Mouse (Mus musculus) hindlimb bud, embryonic 11.5 days (tissue): ENCODE measurements around the gene Cmtr2.

Experiments
- DNase-seq: peaks from one replicate; pipeline ENCODE4 v3.0.0-alpha.2; 2012; ENCODE audit warnings: low read depth, low spot score; ENCODE audit errors: extremely low spot score

Cmtr2 gene

DNA sequence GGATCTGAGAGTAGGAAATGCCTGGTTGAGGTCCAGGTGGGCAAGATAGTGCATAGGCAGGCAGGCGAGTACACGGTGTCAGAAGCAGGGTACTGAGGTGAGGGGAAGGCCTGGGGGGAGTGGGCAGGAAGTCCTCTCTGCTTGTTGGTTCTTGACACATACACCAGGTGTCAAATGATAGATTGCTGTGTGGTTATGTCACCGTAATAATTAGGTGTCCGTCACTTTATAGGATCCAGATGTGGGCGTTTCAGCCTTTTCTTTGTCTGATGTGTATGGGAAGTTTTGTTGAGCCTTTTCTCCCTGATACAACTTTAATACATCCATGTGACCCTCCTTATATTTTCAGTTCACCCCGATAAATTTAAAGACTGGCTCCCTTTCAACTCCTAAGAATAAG lies 31.8 kb downstream of the Cmtr2 start:
- DNase-seq, result peak; percentile 57

DNA sequence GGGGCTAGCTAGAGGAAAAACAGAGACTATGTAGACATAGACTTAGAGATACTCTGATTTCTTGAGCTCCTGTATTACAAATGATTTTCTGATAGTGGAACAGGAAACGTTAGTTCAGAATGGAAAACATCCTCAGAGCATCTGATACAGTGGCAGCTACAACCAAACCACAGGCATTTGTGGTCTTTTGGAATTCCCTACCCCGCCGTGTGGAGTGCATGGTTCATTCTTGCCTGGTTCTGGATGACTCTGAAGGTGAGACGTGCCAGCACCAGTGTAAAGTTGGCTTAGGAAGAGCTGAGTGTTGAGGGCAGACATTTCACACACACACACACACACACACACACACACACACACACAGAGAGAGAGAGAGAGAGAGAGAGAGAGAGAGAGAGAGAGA lies 38.5 kb downstream of the Cmtr2 start:
- DNase-seq, result no peak

DNA sequence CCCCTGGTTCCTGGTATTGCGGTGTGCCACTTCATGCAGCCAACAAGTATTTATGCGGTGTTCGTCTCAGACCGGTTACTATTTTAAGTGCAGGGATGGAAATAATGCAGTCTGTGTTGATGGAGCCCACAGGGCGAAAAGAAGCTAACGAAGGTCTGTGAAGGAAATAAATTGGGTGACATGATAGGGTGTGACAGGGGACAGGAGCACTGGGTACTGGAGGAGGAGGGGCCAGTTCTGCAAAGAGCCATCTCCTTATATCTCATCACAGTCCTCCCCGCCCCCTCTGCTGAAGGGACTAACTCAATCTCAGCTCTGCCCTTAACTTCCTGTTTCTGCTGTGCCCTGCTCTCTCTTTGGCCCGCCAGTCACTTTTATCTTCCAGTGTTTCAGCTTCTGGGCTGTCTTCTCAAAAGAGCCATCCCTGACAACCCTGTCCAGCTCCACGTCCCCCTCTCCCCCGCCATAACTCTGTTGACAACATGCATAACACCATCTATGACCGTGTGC lies 50.4 kb downstream of the Cmtr2 start:
- DNase-seq, result no peak

DNA sequence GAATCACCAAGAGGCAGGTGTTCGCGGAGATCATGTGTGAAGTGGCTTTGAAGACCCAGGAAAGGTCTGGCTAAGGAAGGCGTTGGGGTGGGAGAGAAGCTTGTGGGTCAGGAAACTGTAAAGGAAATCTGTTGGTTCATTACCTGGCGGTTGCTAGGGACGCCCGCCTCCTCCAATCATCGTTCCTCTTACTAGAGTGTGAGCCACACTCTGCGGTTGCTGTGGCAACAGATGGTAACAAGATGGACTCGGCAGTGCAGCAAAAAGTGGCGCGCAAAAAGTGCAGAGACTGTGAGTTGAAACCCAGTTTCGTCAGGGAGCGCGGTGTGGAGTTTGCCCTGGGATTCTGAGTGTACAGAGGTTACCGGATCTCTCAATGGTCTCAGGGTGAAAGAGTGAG lies 51.3 kb downstream of the Cmtr2 start, which contains the start of gene Hydin:
Gene Hydin, plus strand, starts transcription at position 237 of the 400 bp plus-strand sequence.
- DNase-seq, result peak; percentile 90

DNA sequence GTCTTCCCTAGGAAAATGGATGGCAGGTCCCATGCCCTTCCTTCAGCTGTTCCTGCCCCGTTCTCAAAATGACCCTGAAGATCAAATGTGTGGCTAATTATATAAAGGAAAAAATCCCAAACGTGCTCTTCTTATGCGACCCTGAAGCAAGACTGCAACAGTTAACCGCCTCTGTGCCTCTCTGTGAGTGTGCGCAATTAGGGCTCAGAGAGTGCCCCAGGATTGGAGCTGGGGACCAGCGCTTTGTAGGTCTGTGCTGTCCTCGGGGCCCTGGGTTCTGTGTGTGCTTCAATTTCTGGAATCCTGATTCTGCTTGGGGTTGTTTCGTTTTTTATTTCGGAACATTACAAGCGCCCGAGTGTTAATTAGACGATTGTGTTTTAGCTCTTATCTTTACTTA lies 51.8 kb downstream of the Cmtr2 start:
- no peak for DNase-seq

DNA sequence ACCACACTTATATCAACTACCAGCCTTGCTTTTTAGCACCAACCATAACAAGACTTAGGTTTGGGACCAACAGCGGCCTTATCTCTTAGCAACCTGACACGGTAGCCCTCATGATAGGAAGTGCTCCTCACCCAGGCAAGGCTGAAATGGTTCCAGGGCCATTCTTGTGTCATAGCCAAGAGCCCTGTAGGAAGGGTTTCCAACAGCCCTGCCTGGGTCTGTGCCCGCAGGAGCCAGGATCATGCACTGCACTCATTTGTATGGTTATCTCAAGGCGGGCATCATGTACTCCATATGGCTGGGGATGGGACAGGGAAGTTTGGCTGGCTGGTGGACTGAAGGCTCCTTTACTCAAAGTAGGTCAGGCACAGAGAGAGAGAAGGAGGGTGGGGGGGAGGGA lies 55.2 kb downstream of the Cmtr2 start:
- no peak for DNase-seq

DNA sequence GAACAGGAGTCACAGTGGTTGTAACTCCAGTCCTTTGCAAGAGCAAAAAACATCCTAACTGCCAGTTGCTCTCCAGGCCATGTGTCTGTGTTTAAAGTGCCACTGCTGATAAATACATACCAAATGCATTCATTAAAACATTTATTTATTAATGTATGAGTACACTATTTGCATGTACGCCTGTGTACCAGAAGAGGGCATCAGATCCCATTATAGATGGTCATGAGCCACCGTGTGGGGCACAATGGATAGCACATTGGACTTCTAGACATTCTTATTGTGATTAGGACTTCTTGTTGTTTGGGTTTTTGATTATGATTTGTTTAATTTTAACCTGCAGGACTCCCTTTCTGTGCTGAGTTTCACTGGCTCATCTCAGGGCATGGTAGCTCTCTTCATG lies 57.9 kb downstream of the Cmtr2 start:
- DNase-seq, result no peak
